Mouse (Mus musculus): ENCODE measurements around the gene Slc4a8.
"Not testable (repeated sequence)": the region's sequence is repeated elsewhere in the genome, so short reads cannot be mapped to it uniquely, and the experiment has no call there.

Gene Slc4a8

GRCm38 (mm10) chr15:100746478-100747120 is 14.9 kb upstream of the Slc4a8 start:
- DNase-seq, result no peak

GRCm38 (mm10) chr15:100747121-100747963 is 14.2 kb upstream of the Slc4a8 start:
- DNase-seq, result peak; percentile 48 to 64

GRCm38 (mm10) chr15:100748584-100748983 is 13.0 kb upstream of the Slc4a8 start:
- DNase-seq, result no peak

- peak in 1 of 2 experiments; percentile 1 for DNase-seq
Measured at GRCm38 (mm10) chr15:100749751-100750538, 11.6 kb upstream of the Slc4a8 start.

GRCm38 (mm10) chr15:100752439-100752838 is 9.1 kb upstream of the Slc4a8 start:
- DNase-seq, result peak in 1 of 2 experiments; percentile 13

- DNase-seq, result peak in 1 of 2 experiments; percentile 12
Measured at GRCm38 (mm10) chr15:100753045-100753444, 8.5 kb upstream of the Slc4a8 start.

GRCm38 (mm10) chr15:100754041-100754440 is 7.5 kb upstream of the Slc4a8 start:
- peak in 1 of 2 experiments; percentile 53 for DNase-seq

GRCm38 (mm10) chr15:100754805-100755497 is 6.6 kb upstream of the Slc4a8 start:
- DNase-seq, result peak; percentile 70 to 84

GRCm38 (mm10) chr15:100755498-100755859 is 6.1 kb upstream of the Slc4a8 start:
- DNase-seq, result no peak

- DNase-seq, result peak; percentile 37 to 52
Measured at GRCm38 (mm10) chr15:100755881-100756624, 5.5 kb upstream of the Slc4a8 start.

GRCm38 (mm10) chr15:100757527-100757978 is 4.0 kb upstream of the Slc4a8 start:
- DNase-seq, result peak; percentile 72 to 78

GRCm38 (mm10) chr15:100759286-100759685 is 2.3 kb upstream of the Slc4a8 start:
- peak in 1 of 2 experiments; percentile 24 for DNase-seq

GRCm38 (mm10) chr15:100761036-100761418 is 520 bp upstream of the Slc4a8 start:
- peak in 1 of 2 experiments; percentile 19 for DNase-seq

- DNase-seq, result peak in 1 of 2 experiments; percentile 25
Measured at GRCm38 (mm10) chr15:100762649-100763048, 1.1 kb downstream of the Slc4a8 start.

GRCm38 (mm10) chr15:100764163-100764951 is 2.8 kb downstream of the Slc4a8 start:
- DNase-seq, result peak in 1 of 2 experiments; percentile 37

- DNase-seq, result no peak
Measured at GRCm38 (mm10) chr15:100766826-100767225, 5.3 kb downstream of the Slc4a8 start.

- DNase-seq, result no peak
Measured at GRCm38 (mm10) chr15:100767851-100768250, 6.3 kb downstream of the Slc4a8 start.

GRCm38 (mm10) chr15:100769023-100769422 is 7.5 kb downstream of the Slc4a8 start:
- DNase-seq, result not testable (repeated sequence)

- no peak for DNase-seq
Measured at GRCm38 (mm10) chr15:100770338-100770737, 8.8 kb downstream of the Slc4a8 start.

GRCm38 (mm10) chr15:100772685-100773084 is 11.1 kb downstream of the Slc4a8 start:
- DNase-seq, result no peak

- not testable (repeated sequence) for DNase-seq
Measured at GRCm38 (mm10) chr15:100773859-100774258, 12.3 kb downstream of the Slc4a8 start.

Measured in kidney, postnatal 25 days (tissue).